Mouse (Mus musculus): Measurements from ENCODE around the gene Pkp4. TPM values are rescaled to one million over a fixed set of nuclear protein-coding genes. Genes with fewer than 3 reads are reported as not detected.

The Pkp4 gene
- polyA plus RNA-seq, 1 experiment from 2014 or later: 17.7 TPM

- WGBS: 89% methylated on average over 11 of the region's 11 CpGs
- peaks cover 14% of the 10 kb centered on the region; the same call in 1 of the 2 replicates for H3K36me3 ChIP-seq (ENCODE audit: control insufficient read depth, insufficient read depth, low read length)
- no peaks in the 10 kb centered on the region for H3K4me1 ChIP-seq (replicated peaks; ENCODE audit: control insufficient read depth, insufficient read depth, low read length)
- no peak overlapping the region for H3K27ac ChIP-seq (ENCODE audit: low read depth, low read length)
- H3K4me2 ChIP-seq: no peak overlapping the region
- H3K4me3 ChIP-seq (ENCODE audit: low read depth, low read length): no peak overlapping the region
- no peaks in the 10 kb centered on the region for H3K27me3 ChIP-seq (replicated peaks; ENCODE audit: control insufficient read depth, insufficient read depth, low read length)
- ATAC-seq (replicated peaks; ENCODE audit: low FRiP score) (no peak), DNase-seq (ENCODE audit: low spot score) (no peak)
- H3K9ac ChIP-seq (ENCODE audit: low read depth, low read length): no peak overlapping the region
- H3K9me3 ChIP-seq (ENCODE audit: control insufficient read depth, low read length): no peaks in the 10 kb centered on the region
Measured at GRCm38 (mm10) chr2:59345141-59345839, 184.6 kb downstream of the Pkp4 start.

- no peaks in the 10 kb centered on the region for H3K4me1 ChIP-seq (replicated peaks; ENCODE audit: control insufficient read depth, insufficient read depth, low read length)
- no peak overlapping the region for H3K9ac ChIP-seq (ENCODE audit: low read depth, low read length)
- no peaks in the 10 kb centered on the region for H3K27me3 ChIP-seq (replicated peaks; ENCODE audit: control insufficient read depth, insufficient read depth, low read length)
- H3K9me3 ChIP-seq (ENCODE audit: control insufficient read depth, low read length): no peaks in the 10 kb centered on the region
- no peak overlapping the region for H3K4me2 ChIP-seq
- H3K36me3 ChIP-seq (ENCODE audit: control insufficient read depth, insufficient read depth, low read length): peaks cover 12% of the 10 kb centered on the region; the same call in 1 of the 2 replicates
- 56% methylated on average over 12 of the region's 12 CpGs for WGBS
- ATAC-seq (replicated peaks; ENCODE audit: low FRiP score): no peak
- no peak overlapping the region for H3K27ac ChIP-seq (ENCODE audit: low read depth, low read length)
- no peak for DNase-seq (ENCODE audit: low spot score)
- no peak overlapping the region for H3K4me3 ChIP-seq (ENCODE audit: low read depth, low read length)
Measured at GRCm38 (mm10) chr2:59346443-59346842, 185.8 kb downstream of the Pkp4 start.

DNA sequence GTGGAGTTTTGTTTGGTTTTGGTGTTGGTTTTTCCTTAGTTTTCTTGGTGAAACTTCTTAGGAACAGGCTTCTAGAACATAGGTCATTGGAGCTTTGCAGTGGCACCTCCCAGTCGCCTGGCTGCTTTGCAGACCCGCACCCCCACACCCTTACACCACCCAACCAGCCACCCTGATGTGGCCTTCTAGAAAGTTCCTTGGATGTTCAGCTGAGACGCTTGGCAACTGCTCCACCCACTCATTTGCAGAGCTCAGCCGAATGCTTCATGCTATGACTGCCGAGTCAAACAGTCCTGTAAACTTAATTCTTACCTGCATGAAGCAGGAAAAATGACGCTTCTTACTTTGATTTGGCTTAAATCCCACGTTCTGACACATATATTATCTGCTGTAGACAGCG is 187.9 kb downstream of the Pkp4 start:
- Histone ChIP-seq H3K9me3 (ENCODE audit: control insufficient read depth, low read length) (no peaks in the 10 kb centered on the region), H3K27ac (ENCODE audit: low read depth, low read length) (no peak overlapping the region), H3K27me3 (replicated peaks; ENCODE audit: control insufficient read depth, insufficient read depth, low read length) (no peaks in the 10 kb centered on the region), H3K4me1 (replicated peaks; ENCODE audit: control insufficient read depth, insufficient read depth, low read length) (no peaks in the 10 kb centered on the region), H3K4me2 (no peak overlapping the region), H3K9ac (ENCODE audit: low read depth, low read length) (no peak overlapping the region), H3K36me3 (ENCODE audit: control insufficient read depth, insufficient read depth, low read length) (peaks cover 10% of the 10 kb centered on the region; the same call in 1 of the 2 replicates), H3K4me3 (ENCODE audit: low read depth, low read length) (no peak overlapping the region)
- no peak for ATAC-seq (replicated peaks; ENCODE audit: low FRiP score)
- 88% methylated on average over 8 of the region's 8 CpGs for WGBS
- no peak for DNase-seq (ENCODE audit: low spot score)

DNA sequence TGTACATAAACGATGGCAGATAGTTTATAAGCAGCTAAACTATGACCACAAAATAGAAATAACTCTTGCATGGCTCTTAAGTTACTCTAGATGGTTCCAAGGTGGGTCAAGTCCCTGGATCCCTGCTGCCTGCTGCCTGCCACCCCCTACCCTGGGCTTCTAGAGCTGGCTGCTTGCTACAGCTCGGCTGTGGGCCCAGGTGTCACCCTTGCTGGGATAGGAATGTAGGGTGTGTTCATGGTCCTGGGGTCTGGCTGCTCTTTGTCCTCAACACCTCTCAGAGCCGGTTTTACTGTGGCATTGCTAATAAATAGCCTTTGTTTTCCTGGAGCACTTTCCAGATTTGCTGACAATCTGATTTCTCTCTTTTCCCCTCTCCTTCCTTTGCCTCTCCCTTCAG is 189.4 kb downstream of the Pkp4 start:
- Histone ChIP-seq H3K4me2 (no peak overlapping the region), H3K9me3 (ENCODE audit: control insufficient read depth, low read length) (no peaks in the 10 kb centered on the region), H3K9ac (ENCODE audit: low read depth, low read length) (no peak overlapping the region), H3K27ac (ENCODE audit: low read depth, low read length) (no peak overlapping the region), H3K4me3 (ENCODE audit: low read depth, low read length) (no peak overlapping the region), H3K27me3 (replicated peaks; ENCODE audit: control insufficient read depth, insufficient read depth, low read length) (no peaks in the 10 kb centered on the region), H3K4me1 (replicated peaks; ENCODE audit: control insufficient read depth, insufficient read depth, low read length) (no peaks in the 10 kb centered on the region), H3K36me3 (ENCODE audit: control insufficient read depth, insufficient read depth, low read length) (peaks cover 13% of the 10 kb centered on the region; the same call in 1 of the 2 replicates)
- ATAC-seq (replicated peaks; ENCODE audit: low FRiP score): no peak
- WGBS: 71% methylated on average over 3 of the region's 3 CpGs
- no peak for DNase-seq (ENCODE audit: low spot score)

- H3K4me1 ChIP-seq (replicated peaks; ENCODE audit: control insufficient read depth, insufficient read depth, low read length): no peaks in the 10 kb centered on the region
- no peaks in the 10 kb centered on the region for H3K27me3 ChIP-seq (replicated peaks; ENCODE audit: control insufficient read depth, insufficient read depth, low read length)
- H3K9me3 ChIP-seq (ENCODE audit: control insufficient read depth, low read length): no peaks in the 10 kb centered on the region
- ATAC-seq (replicated peaks; ENCODE audit: low FRiP score) (no peak), DNase-seq (ENCODE audit: low spot score) (no peak)
- WGBS: 84% methylated on average over 16 of the region's 16 CpGs
- peaks cover 14% of the 10 kb centered on the region; the same call in 1 of the 2 replicates for H3K36me3 ChIP-seq (ENCODE audit: control insufficient read depth, insufficient read depth, low read length)
- no peak overlapping the region for H3K9ac ChIP-seq (ENCODE audit: low read depth, low read length)
- H3K4me3 ChIP-seq (ENCODE audit: low read depth, low read length): no peak overlapping the region
- no peak overlapping the region for H3K4me2 ChIP-seq
- H3K27ac ChIP-seq (ENCODE audit: low read depth, low read length): no peak overlapping the region
Measured at GRCm38 (mm10) chr2:59351303-59352099, 190.9 kb downstream of the Pkp4 start.

DNA sequence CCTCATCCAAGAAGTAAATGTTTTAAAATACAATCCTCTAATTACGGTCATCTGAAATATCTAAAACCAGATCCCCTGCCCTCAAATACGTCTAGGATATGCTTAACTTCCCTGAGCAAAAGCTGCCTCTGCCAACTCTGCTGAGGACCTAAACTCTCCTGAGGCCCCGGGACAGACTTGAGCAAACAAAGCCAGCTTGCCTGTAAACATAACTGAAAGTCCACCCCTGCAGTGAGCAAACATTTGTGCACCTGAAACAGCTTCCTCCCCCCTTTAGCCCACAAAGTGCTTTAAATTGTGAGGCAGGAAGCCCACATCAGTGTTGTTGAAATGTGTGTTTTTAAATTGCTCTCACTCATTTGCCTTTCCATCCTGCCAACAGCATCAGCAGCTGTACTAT is 193.2 kb downstream of the Pkp4 start:
- no peak overlapping the region for H3K4me3 ChIP-seq (ENCODE audit: low read depth, low read length)
- H3K36me3 ChIP-seq (ENCODE audit: control insufficient read depth, insufficient read depth, low read length): peaks cover 12% of the 10 kb centered on the region; the same call in 1 of the 2 replicates
- no peak overlapping the region for H3K9ac ChIP-seq (ENCODE audit: low read depth, low read length)
- no peak for ATAC-seq (replicated peaks; ENCODE audit: low FRiP score)
- H3K27ac ChIP-seq (ENCODE audit: low read depth, low read length): no peak overlapping the region
- no peaks in the 10 kb centered on the region for H3K9me3 ChIP-seq (ENCODE audit: control insufficient read depth, low read length)
- no peaks in the 10 kb centered on the region for H3K27me3 ChIP-seq (replicated peaks; ENCODE audit: control insufficient read depth, insufficient read depth, low read length)
- H3K4me2 ChIP-seq: no peak overlapping the region
- 72% methylated on average over 3 of the region's 3 CpGs for WGBS
- H3K4me1 ChIP-seq (replicated peaks; ENCODE audit: control insufficient read depth, insufficient read depth, low read length): no peaks in the 10 kb centered on the region
- no peak for DNase-seq (ENCODE audit: low spot score)

GRCm38 (mm10) chr2:59355531-59356289 is 195.1 kb downstream of the Pkp4 start:
- Histone ChIP-seq H3K27me3 (replicated peaks; ENCODE audit: control insufficient read depth, insufficient read depth, low read length) (no peaks in the 10 kb centered on the region), H3K9me3 (ENCODE audit: control insufficient read depth, low read length) (no peaks in the 10 kb centered on the region), H3K4me2 (no peak overlapping the region), H3K27ac (ENCODE audit: low read depth, low read length) (no peak overlapping the region), H3K4me1 (replicated peaks; ENCODE audit: control insufficient read depth, insufficient read depth, low read length) (no peaks in the 10 kb centered on the region), H3K9ac (ENCODE audit: low read depth, low read length) (no peak overlapping the region), H3K36me3 (ENCODE audit: control insufficient read depth, insufficient read depth, low read length) (peaks cover 10% of the 10 kb centered on the region; the same call in 1 of the 2 replicates), H3K4me3 (ENCODE audit: low read depth, low read length) (no peak overlapping the region)
- 91% methylated on average over 5 of the region's 5 CpGs for WGBS
- ATAC-seq (replicated peaks; ENCODE audit: low FRiP score): no peak
- DNase-seq (ENCODE audit: low spot score): no peak

GRCm38 (mm10) chr2:59359760-59360342 is 199.2 kb downstream of the Pkp4 start:
- ATAC-seq (replicated peaks; ENCODE audit: low FRiP score) (no peak), DNase-seq (ENCODE audit: low spot score) (no peak)
- 73% methylated on average over 9 of the region's 9 CpGs for WGBS
- Histone ChIP-seq H3K4me2 (no peak overlapping the region), H3K4me3 (ENCODE audit: low read depth, low read length) (no peak overlapping the region), H3K27ac (ENCODE audit: low read depth, low read length) (no peak overlapping the region), H3K4me1 (replicated peaks; ENCODE audit: control insufficient read depth, insufficient read depth, low read length) (no peaks in the 10 kb centered on the region), H3K27me3 (replicated peaks; ENCODE audit: control insufficient read depth, insufficient read depth, low read length) (no peaks in the 10 kb centered on the region), H3K9ac (ENCODE audit: low read depth, low read length) (no peak overlapping the region), H3K36me3 (ENCODE audit: control insufficient read depth, insufficient read depth, low read length) (peaks cover 6% of the 10 kb centered on the region; the same call in 1 of the 2 replicates), H3K9me3 (ENCODE audit: control insufficient read depth, low read length) (no peaks in the 10 kb centered on the region)
